Mouse (Mus musculus): ENCODE measurements around the gene Usp2.

Usp2 gene

DNA sequence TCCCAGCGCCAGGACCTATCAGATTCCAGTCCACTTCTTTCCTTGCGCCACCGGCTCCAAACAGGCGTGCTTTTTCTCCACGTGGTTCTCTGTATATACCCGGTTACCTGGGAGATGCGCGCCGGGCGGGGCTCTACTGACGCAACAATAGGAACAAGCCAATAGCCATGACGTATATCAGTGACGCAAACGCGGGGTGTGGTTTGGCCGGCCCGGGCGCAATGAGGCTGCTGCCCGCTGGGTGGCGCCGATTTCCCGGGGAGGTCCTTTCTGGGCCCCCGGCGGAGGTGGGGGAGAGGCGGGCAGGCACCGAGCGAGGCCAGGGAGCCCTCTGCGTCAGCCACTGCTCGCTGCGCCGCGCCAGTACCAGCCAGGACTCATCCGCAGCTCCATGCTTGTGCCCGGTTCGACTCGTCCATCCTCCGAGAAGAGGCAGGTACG is at the start of gene Usp2:
TSS of gene Usp2 (plus strand) at position 237 of the 441 bp plus-strand sequence.
- DNase-seq (ENCODE audit: low read depth, low spot score): peak; percentile 98

DNA sequence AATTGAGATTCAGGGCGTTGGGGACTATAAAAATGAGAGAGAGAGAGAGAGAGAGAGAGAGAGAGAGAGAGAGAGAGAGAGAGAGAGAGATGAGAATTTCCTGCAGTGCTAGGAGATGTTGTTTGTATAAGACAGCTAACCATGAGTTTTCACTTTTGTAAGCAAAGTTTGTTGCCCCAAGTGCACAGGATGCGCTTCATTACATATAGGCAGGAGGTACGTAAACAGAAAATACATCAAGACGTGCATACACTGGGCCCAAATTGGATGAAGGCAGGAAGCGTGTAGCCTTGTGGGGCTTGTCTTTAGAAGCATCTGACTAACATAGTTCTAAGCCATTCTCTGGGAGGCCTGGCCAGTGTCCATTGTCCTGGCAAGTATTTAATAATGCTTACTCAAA is 49.0 kb upstream of the Usp2 start:
- DNase-seq (ENCODE audit: low read depth, low spot score): peak; percentile 75

DNA sequence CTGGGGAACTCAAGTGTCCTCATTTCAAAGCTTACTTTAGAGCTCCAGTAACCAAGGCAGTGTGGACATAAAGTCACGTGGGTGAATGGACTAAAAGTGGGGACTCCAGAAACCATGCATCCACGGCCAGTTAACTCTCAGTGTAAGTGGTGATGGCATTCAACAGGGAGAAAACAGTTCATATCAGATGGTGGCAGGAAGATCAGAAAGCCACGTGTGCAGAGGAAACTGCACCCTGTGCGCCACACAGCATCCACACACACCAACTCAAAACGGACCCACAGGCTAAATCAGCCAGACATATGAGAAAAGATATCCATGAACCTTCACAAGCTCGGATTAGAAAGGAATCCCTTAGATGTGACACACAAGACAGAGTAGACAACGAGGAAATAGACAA is 46.8 kb upstream of the Usp2 start:
- DNase-seq (ENCODE audit: low read depth, low spot score): peak; percentile 73

DNA sequence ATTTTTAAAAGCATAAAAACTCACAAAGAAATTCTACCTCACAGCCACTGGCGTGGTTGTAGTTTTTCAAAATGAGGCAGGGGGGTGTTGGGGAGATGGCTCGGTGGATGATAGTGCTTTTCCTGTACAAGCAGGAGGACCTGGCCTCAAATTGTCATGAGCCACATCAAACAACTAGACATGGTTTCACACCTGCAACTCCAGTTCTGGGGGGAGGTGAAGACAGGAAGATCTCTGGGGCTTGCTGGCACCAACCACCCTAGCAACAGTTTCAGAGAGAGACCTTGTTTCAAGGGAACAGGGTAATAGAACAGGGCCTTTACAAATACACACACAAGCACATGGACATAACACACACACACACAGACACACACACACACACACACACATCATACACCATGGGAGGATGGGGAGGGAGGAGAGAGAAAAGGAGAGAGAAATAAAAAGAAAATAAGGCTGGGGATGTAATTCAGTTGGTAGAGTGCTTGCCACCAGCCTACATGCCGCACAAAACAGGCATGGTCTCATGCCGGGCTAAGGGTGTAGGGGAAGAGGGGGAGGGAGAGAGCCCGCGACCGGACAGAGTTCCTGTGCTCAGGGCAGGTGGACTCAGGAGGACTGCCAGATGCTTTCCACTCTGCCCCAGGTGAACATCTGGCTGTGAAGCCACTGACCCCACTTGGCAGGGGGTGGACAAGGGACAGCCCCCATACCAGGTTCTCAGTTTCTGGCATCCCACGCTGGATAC is 44.5 kb upstream of the Usp2 start:
- DNase-seq (ENCODE audit: low read depth, low spot score): peak; percentile 86

DNA sequence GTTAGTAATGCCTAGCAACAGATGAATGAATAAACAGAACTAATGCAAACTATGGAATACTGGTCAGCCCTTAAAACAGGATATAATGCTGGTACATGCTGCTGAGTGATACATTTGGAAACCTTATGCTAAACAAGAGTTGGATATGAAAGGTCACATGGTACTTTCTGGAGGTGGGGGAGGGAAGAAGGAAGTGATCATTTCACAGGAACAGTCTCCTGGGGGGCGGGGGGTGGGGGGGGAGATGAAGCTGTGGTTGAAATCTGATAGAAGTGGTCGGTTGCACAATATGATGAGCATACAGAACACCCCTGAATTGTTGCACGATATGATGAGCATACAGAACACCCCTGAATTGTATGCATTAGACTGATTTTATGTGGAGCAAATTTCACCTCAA is 42.7 kb upstream of the Usp2 start:
- peak; percentile 65 for DNase-seq (ENCODE audit: low read depth, low spot score)

DNA sequence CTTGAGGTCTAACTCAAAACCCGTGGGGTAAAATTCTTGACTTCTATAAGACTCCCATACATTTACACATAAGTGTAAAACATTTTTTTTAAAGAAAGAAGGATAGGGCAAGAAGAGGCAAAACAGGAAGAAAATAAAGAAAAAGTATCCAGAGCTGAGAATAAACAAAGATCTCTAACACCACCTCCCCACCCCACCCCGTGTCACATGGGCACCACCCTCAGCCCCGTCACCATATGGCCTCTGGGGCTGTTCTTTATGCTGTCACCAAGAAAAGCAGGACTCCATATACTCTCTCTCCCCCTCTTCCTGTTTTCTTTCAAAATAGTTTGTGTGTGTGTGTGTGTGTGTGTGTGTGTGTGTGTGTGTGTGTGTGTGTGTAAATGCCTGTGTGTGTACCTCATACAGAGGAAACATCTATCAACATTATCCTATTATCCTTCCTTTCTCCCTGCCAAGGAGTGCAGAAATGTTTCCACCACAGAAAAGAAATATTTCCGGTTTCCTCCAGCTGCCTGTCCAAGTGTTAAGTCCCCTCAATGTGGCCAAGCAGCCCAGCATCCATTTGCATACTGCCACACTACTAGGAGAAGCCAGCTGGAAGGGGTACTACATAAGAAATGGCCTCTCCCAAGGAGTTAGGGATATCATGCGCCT is 37.1 kb upstream of the Usp2 start:
- DNase-seq (ENCODE audit: low read depth, low spot score): peak; percentile 77

DNA sequence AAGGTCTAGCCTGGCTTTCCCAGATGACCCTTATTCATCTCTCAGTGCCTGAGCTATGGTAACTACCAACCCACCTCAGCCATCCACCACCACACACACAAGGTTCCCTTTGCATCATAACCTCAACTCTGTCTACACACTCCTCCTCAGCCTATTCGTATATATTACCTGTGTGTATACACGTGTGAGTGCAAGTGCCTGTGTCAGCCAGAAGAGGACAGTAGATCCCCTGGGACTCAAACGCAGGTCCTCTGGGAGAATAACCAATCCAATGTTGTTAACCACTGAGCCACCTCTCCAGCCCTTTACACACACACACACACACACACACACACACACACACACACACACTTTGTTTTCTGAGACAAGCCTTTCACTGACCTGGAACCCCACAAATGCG is 36.2 kb upstream of the Usp2 start:
- DNase-seq (ENCODE audit: low read depth, low spot score): no peak

DNA sequence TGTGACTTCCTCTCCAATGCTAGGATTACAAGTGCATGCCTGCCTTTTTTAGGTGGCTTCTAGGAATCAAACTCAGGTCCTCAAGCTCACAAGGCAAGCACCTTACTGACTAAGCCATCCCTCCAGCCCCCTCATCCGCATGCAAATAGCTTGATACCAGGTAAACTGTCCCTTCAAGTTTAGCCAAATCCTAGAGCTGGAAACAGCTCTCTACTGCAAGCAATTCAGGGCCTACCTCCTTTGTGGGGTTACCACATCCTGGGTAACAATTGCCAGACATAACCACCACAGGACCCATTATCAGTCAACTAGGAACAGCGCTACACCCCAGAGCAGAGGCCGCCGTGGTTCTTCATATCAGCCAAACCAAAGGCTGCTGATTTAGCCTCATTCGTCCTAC is 35.7 kb upstream of the Usp2 start:
- DNase-seq (ENCODE audit: low read depth, low spot score): peak; percentile 90

DNA sequence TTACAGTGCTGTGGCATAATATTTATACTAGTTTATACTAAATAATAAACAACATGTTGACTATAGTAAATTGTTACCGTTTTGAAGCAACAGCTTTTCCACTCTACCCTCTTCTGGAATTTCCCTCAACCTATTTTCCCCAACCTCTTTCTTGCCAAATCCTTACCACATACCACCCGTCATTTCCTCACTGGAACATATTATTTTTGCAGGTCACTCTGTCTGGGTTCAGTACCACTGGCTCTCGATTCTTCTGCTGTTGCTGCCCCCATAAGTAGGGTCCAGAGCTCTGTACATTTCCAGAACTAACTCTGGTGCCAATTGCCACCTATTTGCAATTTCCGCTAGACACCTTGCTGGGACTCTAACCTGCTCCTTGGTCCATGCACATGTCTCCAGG is 34.9 kb upstream of the Usp2 start:
- DNase-seq (ENCODE audit: low read depth, low spot score): peak; percentile 65

DNA sequence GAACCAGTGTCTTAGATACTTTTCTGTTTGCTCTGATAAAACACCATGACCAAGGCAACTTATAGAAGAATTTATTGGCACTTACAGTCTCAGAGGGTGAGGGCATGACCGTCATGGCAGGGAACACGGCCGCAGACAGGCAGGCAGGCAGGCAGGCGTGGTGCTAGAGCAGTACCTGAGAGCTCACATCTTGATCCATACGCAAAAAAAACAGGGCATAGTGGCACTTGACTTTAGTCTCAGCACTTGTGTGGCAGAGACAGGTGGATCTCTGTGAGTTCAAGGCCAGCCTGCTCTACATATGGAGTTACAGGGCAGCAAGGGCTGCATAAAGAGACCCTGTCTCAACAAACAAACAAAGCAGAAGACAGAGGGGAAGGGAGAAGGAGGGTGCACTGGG is 33.5 kb upstream of the Usp2 start:
- peak; percentile 53 for DNase-seq (ENCODE audit: low read depth, low spot score)

DNA sequence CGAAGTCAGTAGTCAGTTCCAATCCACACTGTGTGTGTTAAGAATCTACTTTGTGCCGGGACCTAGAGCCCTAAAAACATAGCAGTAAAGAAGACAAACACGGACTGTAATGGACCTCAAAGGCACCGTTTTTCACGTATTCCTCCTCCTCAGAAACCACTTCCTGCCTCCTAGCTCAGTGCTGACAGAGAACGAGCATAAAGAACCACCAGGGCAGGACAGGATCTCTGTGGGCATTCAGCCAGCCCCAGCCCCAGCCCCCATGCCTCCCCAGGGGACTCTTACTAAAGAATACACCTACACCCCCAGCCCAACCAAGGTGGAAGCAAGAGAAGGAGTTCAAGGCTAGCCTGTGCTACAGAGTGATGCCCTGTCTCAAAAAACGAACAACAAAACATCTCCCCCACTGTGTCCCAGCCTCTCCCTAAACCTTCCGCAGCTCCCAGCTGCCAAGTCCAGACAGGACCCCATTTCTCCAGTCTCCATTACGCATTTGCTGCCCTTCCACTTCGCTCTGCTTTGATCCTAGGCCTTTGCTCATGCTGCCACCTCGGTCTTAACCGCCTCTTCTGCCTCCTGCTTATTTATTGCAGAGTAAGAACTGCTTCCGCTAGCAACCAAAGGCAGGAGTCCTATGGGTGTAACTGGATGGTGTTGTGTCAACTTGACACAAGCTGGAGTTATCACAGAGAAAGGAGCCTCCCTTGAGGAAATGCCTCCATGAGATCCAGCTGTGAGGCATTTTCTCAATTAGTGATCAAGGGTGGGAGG is 32.7 kb upstream of the Usp2 start:
- peak; percentile 87 for DNase-seq (ENCODE audit: low read depth, low spot score)

DNA sequence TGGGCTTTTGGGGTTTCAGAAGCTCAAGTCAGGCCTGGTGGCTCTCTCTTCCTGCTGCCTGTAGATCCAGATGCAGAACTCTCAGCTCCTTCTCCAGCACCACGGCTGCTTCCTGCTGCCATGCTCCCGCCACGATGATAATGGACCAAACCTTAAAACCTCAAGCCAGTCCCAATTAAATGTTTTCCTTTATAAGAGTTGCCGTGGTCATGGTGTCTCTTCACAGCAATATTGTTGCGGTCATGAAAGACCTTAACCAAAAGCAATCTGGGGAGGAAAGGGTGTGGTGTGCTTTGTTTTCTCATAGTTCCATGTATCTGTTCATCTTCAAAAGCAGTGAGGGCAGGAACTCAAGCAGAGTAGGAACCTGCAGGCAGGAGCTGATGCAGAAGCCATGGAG is 29.7 kb upstream of the Usp2 start:
- peak; percentile 69 for DNase-seq (ENCODE audit: low read depth, low spot score)

DNA sequence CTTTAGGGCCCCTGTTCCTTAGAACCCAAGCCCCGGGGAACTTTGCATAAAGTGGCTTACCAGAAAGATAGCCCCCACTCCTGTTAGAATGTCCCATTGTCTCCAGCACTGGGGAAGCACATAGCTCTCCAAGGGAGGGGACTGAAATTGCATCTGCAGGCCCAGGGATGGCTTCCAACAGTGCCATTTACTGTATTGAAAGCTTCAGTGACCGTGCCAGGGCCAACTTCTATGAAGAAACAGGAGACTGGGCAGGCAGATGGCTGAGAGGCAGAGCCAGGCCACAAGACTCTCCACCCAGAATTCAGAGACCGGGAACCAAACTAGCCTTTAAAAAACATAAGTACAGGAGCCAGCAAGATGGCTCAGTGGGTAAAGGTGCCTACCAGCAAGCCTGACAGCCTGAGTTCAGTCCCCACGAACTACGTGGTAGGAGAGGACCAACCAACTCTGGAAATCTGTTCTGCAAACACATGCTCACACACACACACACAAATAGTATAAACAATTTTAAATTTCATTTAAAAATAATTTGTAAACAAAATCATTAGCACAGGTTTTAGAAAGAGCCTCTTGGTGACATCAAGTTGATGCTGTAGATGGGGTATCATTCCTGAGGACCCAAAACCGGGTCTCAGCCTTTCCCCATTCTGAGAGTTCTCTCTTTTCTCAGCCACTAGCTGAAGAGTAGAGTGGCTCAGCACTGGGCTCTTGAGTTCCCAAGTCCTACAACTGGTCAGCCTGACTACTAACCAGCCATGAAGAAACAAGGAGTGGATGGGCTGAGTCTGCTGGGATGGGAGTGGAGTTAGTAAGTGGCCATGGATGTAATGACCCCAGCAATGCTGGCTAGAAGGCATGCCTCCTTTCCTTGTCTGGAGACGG is 25.1 kb upstream of the Usp2 start:
- no peak for DNase-seq (ENCODE audit: low read depth, low spot score)

DNA sequence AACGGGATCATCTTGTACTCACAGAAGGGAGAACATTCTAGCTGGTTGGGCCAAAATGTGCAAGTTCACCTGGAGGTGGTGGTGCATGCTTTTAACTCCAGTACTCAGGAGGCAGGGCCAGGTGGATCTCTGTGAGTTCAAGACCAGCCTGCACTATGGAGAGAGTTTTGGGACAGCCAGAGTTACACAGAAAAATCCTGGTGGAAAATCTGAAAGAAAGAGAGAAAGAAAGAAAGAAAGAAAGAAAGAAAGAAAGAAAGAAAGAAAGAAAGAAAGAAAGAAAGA is 24.5 kb upstream of the Usp2 start:
- DNase-seq (ENCODE audit: low read depth, low spot score): no peak

DNA sequence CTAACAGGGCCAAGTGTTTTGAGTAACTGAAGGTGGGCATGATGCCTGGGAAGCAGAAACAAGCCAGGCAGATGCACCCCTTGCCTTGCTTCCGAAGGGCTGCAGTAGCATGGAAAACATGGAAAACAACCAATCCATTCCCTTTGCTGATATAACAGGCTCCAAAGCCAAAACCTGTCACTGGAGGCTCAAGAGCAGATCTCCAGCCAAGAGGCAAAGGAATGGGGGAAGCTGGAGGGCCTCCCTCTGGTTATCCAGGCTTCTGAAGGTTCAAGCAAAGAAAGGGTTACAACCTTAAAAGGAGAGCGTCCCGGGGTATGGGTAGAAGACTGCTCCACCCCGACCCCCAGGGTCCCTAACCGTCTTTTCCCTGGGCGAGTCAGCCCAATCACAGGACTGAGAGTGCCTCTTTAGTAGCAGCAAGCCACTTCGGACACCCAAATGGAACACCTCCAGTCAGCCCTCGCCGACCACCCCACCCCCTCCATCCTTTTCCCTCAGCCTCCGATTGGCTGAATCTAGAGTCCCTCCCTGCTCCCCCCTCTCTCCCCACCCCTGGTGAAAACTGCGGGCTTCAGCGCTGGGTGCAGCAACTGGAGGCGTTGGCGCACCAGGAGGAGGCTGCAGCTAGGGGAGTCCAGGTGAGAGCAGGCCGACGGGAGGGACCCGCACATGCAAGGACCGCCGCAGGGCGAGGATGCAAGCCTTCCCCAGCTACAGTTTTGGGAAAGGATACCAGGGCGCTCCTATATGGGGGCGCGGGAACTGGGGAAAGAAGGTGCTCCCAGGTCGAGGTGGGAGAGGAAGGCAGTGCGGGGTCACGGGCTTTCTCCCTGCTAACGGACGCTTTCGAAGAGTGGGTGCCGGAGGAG is 23.7 kb upstream of the Usp2 start, which contains the start of gene Thy1:
TSS of gene Thy1 (plus strand) at position 549 of the 872 bp plus-strand sequence.
- DNase-seq (ENCODE audit: low read depth, low spot score): peak; percentile 79

DNA sequence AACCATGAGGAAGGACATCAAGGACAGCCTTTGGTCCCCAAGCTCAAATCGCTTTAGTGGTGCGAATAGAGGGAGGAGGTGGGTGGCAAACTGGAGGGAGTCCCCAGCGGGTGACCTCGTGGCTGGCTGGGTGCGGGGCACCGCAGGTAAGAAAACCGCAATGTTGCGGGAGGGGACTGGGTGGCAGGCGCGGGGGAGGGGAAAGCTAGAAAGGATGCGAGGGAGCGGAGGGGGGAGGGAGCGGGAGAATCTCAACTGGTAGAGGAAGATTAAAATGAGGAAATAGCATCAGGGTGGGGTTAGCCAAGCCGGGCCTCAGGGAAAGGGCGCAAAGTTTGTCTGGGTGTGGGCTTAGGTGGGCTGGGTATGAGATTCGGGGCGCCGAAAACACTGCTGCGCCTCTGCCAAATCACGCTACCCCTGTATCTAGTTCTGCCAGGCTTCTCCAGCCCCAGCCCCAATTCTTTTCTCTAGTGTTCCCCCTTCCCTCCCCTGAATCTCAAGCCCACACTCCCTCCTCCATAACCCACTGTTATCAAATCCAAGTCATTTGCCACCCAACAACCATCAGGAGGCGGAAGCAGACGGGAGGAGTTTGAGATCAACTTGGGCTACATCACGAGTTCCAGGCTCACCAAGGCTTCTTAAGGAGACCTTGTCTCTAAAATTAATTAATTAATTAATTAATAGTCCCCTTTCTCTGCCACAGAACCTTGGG is 23.0 kb upstream of the Usp2 start:
- DNase-seq (ENCODE audit: low read depth, low spot score): peak; percentile 65

DNA sequence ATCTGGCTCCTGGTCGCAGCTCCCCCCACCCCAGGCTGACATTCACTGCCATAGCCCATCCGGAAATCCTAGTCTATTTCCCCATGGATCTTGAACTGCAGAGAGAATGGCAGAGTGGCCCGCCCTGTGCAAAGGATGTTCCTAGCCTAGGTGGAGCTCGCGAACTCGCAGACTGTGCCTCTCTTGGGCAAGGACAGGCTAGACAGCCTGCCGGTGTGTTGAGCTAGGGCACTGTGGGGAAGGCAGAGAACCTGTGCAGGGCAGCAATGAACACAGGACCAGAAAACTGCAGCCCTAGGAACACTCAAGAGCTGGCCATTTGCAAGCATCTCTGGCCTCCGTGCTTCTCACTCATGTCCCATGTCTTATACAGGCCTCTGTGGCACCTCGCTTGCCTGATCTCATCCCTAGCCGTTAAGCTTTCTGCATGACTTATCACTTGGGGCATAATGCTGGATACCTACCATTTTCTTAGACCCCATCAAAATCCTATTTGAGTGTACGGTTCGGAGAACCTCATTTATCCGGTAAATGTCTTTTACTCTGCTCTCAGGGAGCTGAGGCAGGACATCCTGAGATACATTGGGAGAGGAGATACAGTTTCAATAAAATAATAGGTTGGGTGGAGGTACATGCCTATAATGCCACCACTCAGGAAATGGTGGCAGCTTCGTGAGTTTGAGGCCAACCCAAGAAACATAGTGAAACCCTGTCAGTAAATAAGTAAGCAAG is 22.2 kb upstream of the Usp2 start:
- DNase-seq (ENCODE audit: low read depth, low spot score): peak; percentile 59

DNA sequence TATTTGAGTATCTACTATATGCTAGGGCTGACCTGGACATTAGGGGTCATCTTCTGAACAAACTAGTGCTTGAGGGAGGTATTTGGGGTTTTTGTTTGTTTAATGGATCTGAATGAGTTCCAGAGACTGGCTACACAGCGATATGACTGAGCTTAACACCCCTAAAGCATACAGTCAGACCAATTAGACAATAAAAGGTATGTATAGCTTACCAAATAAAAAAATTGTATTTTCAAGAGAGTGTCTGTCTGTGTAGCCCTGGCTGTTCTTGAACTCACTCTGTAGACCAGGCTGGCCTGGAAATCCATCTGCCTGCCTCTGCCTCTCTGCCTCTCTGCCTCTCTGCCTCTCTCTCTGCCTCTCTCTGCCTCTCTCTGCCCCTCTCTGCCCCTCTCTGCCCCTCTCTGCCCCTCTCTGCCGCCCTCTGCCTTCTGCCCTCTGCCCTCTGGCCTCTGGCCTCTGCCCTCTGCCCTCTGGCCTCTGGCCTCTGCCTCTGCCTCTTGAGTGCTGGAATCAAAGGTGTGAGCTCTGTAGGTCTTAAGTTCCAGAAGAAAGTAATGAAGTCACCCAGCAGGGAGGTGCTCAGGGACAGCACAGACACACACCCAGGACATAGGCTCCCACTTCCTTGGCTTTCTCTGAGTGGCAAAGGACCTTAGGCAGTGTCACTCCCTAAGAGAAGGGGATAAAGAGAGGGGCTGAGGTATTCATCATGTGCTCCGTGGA is 21.5 kb upstream of the Usp2 start:
- no peak for DNase-seq (ENCODE audit: low read depth, low spot score)

DNA sequence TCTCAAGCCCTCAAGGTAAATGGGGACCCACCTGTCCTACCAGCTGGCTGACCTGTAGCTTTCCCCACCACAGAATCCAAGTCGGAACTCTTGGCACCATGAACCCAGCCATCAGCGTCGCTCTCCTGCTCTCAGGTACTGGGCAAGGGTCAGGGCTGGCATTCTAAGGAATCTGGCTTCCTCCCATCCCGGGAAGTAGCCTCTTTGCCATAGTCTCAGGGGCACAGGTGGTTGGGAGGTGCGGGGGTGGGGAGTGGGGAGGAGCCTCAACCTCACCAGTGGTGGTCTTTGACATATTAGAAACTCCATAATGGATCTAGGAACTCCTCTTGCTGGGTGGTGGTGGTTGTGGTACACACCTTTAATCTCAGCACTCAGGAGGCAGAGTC is 20.9 kb upstream of the Usp2 start:
- no peak for DNase-seq (ENCODE audit: low read depth, low spot score)

All from CD4-positive helper T cell, adult 2 months (primary cell).